Mouse (Mus musculus): ENCODE data around the gene Eefsec. TPM values are rescaled to one million over a fixed set of nuclear protein-coding genes. Genes with fewer than 3 reads are reported as not detected.

Eefsec gene
- total RNA-seq (2023), result 10 to 100 TPM; 31.7 to 34.3 TPM

GRCm38 (mm10) chr6:88446063-88447002 lies at the start of gene Eefsec:
TSS of gene Eefsec (minus strand) at chr6:88446539.

GRCm38 (mm10) chr6:88465181-88465920 lies 19.0 kb upstream of the Eefsec start, which contains the start of gene Ruvbl1:
TSS of gene Ruvbl1 (plus strand) at chr6:88465409.

GRCm38 (mm10) chr6:88221968-88222367 lies 224.4 kb downstream of the Eefsec start, which contains the start of gene Dnajb8:
TSS of gene Dnajb8 (plus strand) at chr6:88222268.

Other genes starting within 250 kb of the Eefsec start
- gene Dnajb8, start 224.3 kb downstream of the Eefsec start, total RNA-seq (2023), result not detected
- gene Ruvbl1, start 18.9 kb upstream of the Eefsec start, total RNA-seq (2023), result 10 to 100 TPM; 32.1 to 37.6 TPM
- gene Sec61a1, start 72.4 kb upstream of the Eefsec start, total RNA-seq (2023), result 100 to 1,000 TPM; 218 to 235 TPM
- not detected for gene Kbtbd12, start 191.4 kb upstream of the Eefsec start, total RNA-seq (2023)